Mouse (Mus musculus) cerebellum, adult (tissue): Measurements from ENCODE around the gene Zfp663.

Experiments used
- ATAC-seq: cut with Nextera tagmentation; 2 replicates; pipeline ENCODE4 v1.9.2; 2017; ENCODE audit warnings: mild to moderate bottlenecking, moderate library complexity, mixed read lengths; ENCODE audit not compliant: insufficient number of reproducible peaks, low FRiP score, low TSS enrichment

The Zfp663 gene

DNA sequence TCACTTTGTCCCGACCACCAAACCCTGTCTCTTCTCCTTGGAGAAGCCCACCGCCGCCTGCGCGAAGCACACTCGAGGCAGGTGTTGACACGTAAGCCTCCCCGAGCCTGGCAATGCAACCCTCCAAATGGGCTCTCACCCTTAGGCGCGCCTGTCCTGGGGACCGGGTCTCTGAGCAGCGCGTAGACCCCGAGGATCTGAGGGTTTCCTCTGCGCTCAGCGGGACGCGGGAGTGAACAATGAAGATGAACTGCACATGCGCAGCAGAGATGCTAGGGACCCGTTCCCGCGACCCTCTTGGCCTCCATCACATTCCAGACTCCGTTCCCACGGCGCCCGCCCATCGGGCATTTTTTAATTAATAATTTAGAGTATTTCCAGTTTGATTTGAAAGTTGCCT is at the start of gene Zfp663:
TSS of gene Zfp663 (minus strand) at position 234 of the 400 bp plus-strand sequence.
- no peak for ATAC-seq

GRCm38 (mm10) chr2:165417291-165417690 is 48.8 kb upstream of the Zfp663 start:
- ATAC-seq: no peak

DNA sequence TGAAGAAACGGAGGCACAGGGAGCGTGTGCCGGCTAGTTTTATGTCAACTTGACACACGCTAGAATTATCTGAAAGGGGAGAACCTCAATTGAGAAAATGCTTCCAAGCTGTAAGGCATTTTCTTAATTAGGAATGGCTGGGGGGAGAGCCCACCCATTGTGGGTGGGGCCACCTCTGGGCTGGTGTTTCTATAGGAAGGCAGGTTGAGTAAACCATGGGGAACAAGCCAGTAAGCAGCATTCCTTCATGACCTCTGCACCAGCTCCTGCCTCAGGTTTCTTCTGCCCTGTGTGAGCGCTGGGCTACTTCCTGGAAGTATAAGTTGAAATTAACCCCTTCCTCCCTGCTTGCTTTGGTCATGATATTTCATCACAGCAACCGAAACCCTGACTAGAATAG is 47.3 kb upstream of the Zfp663 start:
- no peak for ATAC-seq

DNA sequence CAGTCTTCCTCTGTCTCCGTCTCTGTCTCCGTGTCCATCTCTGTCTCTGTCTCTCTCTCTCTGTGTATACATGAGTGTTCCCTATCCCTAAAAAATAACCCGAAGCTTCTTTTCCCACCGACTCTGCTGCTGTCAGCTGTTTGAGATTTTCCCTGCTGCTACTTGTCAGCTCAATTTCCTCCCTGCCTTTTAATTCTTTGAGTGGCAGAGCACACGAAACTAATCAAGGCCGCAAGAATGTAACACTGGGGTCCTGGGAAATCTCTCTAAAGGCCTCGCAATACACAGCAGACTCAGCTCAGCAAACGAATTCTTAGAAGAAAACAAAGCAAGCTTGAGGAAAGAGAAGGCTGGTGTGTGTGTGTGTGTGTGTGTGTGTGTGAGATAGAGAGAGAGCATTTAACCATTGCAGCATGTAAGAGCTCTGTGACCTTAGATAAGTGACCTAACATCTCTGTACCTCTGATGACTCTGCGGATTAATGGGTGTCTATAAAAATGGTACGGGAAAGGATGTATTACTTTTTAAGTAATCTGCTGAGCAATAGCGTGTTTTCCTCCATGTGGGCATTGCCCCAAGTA is 46.7 kb upstream of the Zfp663 start:
- no peak for ATAC-seq

DNA sequence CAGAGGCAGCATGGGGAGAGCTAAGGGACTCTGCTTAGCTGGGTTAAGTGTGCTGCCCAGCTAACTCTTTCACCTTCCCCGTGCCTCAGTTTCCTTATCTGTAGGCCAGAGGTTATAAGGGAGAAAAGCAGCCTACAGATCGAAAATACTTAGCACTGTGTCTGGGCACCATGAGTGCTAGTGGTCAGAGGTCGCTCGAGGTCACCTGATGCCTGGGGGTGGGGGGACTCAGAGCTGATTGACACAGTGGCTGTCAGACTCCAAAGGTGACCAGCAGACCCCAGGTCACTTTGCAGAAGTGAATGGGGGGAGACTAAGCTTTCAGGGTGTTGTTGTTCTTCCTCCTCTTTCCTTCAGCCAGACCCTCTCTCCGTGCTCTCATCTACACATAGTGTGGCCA is 45.8 kb upstream of the Zfp663 start:
- no peak for ATAC-seq

DNA sequence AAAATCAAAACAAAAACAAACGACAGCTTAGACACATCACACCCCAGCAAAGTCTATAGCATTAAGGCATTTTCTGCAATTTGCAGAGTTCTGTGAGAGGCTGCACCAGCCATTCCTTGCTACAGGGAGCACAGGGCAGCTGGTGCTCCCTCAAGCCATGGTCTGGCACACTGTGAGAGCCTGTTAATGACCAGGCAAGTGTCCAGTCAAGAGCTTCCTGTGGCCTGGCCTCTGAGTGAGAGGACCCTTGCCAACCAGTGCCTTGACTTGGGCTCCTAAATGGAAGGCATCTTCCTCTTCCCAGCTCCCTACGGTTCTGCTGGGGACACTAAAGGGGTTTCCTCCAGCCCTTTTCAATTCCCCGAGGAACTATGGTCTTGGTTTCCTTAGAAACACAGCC is 45.4 kb upstream of the Zfp663 start:
- ATAC-seq: 0 out of 2 replicates have a peak, but pooled peaks have one; percentile 58

DNA sequence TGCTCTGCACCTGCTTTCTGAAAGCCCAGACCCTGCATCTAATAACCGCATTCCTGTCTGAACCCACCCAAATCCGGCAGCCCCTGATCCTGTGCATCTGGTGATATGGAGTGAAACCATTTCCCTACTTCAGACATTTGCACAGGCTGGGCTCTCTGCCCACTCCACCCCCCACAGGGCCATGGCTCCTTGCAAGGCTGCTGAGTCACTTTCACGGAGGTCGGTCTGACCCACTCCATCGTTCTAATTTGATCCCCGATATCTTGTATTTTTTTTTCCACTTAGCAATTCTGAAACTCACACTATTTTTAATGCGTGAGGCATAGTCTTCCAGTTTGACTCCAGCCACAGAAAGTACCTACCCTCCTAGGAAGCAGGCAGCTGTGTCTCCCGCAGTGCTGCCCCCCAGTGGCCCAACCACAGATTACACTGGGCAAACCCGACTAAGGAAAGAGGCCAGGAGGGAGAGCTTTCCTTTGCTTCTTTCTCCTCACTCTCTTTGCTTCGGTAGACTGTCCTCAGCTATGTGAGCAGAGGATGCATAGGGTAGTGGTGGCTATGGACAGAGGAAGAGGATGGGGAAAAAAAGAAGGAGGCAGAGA is 39.3 kb upstream of the Zfp663 start:
- ATAC-seq: no peak

- ATAC-seq: no peak
Observed at GRCm38 (mm10) chr2:165405351-165405750, 36.8 kb upstream of the Zfp663 start.

GRCm38 (mm10) chr2:165404951-165405350 is 36.4 kb upstream of the Zfp663 start:
- no peak for ATAC-seq

- ATAC-seq: no peak
Observed at GRCm38 (mm10) chr2:165398164-165398785, 29.7 kb upstream of the Zfp663 start.

DNA sequence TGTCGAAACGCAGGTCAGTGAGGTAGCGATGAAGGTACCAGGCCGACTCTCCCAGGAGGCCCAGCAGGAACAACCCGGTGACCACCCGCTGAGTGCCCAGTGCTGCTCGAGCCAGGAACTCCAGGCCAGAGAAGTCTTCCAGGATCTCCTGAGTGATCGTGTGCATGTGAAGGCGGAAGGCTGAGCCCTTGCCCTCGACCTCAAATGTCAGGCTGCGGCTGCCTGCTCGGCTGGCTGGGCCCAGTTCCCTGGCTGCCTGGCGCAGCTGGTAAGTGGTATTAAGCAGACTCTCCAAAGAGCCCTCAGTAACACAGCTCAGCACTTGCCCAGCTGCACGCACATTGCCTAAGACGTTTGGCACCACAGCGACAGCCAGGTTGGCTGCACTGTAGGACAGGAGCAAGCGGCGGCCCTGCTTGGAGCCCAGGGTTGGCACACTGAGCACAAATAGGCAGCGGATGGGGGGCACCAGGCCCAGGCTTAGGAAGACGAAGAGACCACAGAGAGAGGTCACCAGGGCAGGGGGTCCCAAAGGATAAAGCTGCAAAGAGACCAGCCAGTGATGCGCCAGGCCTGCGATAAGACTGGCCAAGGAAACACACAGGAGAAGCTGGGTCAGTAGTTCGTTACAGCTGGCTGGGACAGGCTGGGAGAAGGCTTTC is 29.1 kb upstream of the Zfp663 start:
- no peak for ATAC-seq

GRCm38 (mm10) chr2:165396831-165397501 is 28.4 kb upstream of the Zfp663 start:
- ATAC-seq: no peak

GRCm38 (mm10) chr2:165392156-165392555 is 23.6 kb upstream of the Zfp663 start:
- no peak for ATAC-seq

DNA sequence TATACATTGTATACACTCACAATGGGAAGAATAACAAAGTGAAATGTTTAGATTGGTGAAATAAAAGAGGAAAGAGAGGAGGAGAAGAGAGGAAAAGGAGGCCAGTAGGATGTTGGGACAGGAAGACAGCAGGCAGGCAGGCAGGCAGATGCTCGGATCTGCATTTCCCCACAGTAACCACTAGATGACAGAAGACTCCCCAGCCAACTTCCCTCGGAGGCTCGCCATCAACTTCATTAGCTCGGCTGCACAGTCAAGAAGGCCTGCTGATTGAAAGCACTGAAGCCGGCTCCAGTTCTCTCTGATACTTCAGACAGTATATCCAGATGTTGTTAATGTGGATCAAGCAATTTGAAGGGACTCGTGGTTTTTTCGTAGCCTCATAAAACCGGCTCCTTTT is 23.0 kb upstream of the Zfp663 start:
- ATAC-seq: no peak

DNA sequence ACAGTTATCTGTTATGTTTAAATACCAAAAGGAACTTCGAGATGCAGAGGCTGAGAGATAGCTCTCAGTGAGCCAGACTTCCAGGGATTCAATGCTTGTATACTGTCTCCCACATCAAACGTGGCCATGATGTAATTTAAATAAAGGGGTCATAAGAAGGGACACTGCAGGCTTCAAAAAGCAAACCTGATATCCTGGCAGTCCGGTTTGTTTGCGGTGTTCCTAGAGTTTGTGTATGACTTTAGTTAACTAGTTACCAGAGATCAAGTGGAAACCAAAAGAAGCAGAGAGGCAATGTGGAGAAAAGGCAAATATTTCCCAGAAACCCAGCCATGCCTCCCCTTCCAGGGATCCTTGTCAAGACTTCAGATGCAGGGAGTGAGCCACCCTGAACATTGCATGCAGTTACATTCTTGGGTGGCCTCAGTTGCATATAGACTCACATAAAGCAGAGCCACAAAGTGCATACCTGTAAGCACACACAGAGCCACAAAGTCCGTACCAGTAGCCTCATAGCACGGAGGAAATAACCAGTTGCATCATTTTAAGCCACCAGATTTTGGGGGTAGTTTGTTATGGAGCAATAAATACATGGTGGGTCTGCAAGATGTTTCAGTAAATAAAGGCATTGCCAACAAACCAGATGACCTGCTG is 20.9 kb upstream of the Zfp663 start:
- no peak for ATAC-seq

- ATAC-seq: peak; percentile 95
Observed at GRCm38 (mm10) chr2:165387844-165388495, 19.4 kb upstream of the Zfp663 start, which contains the start of gene Zfp334. Gene Zfp334, minus strand, starts transcription at chr2:165388259.

DNA sequence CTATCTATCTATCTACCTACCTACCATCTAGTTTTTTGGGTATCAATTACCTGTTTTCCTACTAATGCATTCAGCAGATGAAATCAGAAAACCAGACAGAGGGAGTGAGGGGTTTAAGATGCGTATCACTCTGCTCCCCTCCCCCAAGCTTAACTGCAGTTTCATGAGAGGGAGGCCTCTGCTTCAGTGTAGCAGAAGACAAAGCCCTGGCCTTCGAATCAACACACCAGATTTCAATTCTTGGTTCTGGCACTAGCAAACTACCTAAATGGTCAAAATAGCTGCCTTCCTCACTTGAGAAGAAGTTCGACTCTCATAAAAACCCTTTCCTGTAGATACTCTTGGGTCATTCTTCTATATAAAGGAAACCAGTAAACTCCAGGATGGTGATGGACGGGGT is 18.8 kb upstream of the Zfp663 start:
- ATAC-seq: no peak

DNA sequence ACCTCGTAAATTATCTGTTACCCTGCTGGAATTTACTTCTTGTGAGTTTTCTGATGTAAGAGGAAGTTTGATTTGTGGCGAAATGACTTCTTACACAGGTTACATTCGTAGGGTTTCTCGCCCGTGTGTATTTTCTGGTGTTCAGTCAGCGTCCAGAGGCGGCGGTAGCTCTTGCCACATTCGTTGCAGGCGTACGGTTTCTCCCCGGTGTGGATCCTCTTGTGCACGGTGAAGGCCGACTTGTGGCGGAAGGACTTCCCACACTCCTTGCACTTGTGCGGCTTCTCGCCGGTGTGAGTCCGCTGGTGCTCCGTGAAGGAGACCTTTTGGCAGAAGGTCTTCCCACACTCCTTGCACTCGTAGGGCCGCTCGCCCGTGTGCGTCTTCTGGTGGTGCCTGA is 11.5 kb upstream of the Zfp663 start:
- ATAC-seq: no peak

DNA sequence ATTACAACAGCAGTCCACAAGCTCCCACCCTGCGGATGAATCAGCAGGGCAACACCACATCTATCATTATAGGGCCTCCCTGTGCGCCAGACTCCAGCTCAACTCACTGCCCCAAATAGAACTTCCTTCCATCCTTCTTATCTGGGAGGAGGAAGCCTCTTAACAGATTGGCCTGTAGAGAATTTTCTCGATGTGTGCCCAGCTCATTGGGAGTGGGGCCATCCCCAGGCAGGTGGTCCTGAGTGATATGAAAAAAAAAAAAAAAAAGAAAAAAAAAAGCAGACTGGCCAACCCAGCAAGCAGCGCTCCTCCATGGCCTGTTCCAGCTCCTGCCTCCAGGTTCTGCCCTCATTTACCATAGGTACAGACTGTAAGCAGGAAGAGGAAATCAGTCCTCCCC is 7.5 kb upstream of the Zfp663 start:
- ATAC-seq: no peak

GRCm38 (mm10) chr2:165375478-165375877 is 6.9 kb upstream of the Zfp663 start:
- no peak; the same call in 1 of the 2 replicates for ATAC-seq
